Mouse (Mus musculus): ENCODE data around the gene Theg.

Gene Theg

GRCm38 (mm10) chr10:79594111-79594510, 7.0 kb upstream of the Theg start:
- no peak for DNase-seq

- DNase-seq, result no peak
These were observed 3.6 kb upstream of the Theg start for GRCm38 (mm10) chr10:79590702-79591101.

GRCm38 (mm10) chr10:79587752-79588126, 608 bp upstream of the Theg start:
- DNase-seq, result no peak

GRCm38 (mm10) chr10:79586243-79586642, 888 bp downstream of the Theg start:
- DNase-seq, result no peak

- no peak for DNase-seq
These were observed 1.4 kb downstream of the Theg start for GRCm38 (mm10) chr10:79585723-79586122.

GRCm38 (mm10) chr10:79585136-79585535, 2.0 kb downstream of the Theg start:
- no peak for DNase-seq

- no peak for DNase-seq
These were observed 2.7 kb downstream of the Theg start for GRCm38 (mm10) chr10:79584426-79584825.

GRCm38 (mm10) chr10:79584021-79584420, 3.1 kb downstream of the Theg start:
- DNase-seq, result no peak

GRCm38 (mm10) chr10:79581501-79581900, 5.6 kb downstream of the Theg start:
- DNase-seq, result no peak

GRCm38 (mm10) chr10:79580811-79581210, 6.3 kb downstream of the Theg start:
- peak; percentile 65 for DNase-seq

- no peak for DNase-seq
These were observed 6.8 kb downstream of the Theg start for GRCm38 (mm10) chr10:79580356-79580755.

GRCm38 (mm10) chr10:79579781-79580180, 7.3 kb downstream of the Theg start:
- DNase-seq, result no peak

- no peak for DNase-seq
These were observed 8.2 kb downstream of the Theg start for GRCm38 (mm10) chr10:79578891-79579290.

GRCm38 (mm10) chr10:79578276-79578675, 8.9 kb downstream of the Theg start:
- DNase-seq, result peak; percentile 20

GRCm38 (mm10) chr10:79577376-79577775, 9.8 kb downstream of the Theg start:
- no peak for DNase-seq

- DNase-seq, result no peak
These were observed 11.4 kb downstream of the Theg start for GRCm38 (mm10) chr10:79575754-79576153.

- DNase-seq, result no peak
These were observed 12.3 kb downstream of the Theg start for GRCm38 (mm10) chr10:79574796-79575195.

GRCm38 (mm10) chr10:79574350-79574749, 12.8 kb downstream of the Theg start:
- DNase-seq, result no peak

- no peak for DNase-seq
These were observed 13.5 kb downstream of the Theg start for GRCm38 (mm10) chr10:79573611-79574010.

GRCm38 (mm10) chr10:79571314-79571713, 15.8 kb downstream of the Theg start:
- DNase-seq, result no peak

- no peak for DNase-seq
These were observed 17.2 kb downstream of the Theg start for GRCm38 (mm10) chr10:79569921-79570320.

GRCm38 (mm10) chr10:79559716-79560115, 27.4 kb downstream of the Theg start:
- DNase-seq, result no peak

- DNase-seq, result no peak
These were observed 29.6 kb downstream of the Theg start for GRCm38 (mm10) chr10:79557496-79557895.

GRCm38 (mm10) chr10:79556951-79557350, 30.2 kb downstream of the Theg start:
- DNase-seq, result no peak

GRCm38 (mm10) chr10:79555238-79555724, 31.9 kb downstream of the Theg start:
- no peak for DNase-seq

Measured in retina, postnatal 1 day (tissue).